Mouse (Mus musculus): Measurements from ENCODE around the gene Dnajc11.

Dnajc11 gene

DNA sequence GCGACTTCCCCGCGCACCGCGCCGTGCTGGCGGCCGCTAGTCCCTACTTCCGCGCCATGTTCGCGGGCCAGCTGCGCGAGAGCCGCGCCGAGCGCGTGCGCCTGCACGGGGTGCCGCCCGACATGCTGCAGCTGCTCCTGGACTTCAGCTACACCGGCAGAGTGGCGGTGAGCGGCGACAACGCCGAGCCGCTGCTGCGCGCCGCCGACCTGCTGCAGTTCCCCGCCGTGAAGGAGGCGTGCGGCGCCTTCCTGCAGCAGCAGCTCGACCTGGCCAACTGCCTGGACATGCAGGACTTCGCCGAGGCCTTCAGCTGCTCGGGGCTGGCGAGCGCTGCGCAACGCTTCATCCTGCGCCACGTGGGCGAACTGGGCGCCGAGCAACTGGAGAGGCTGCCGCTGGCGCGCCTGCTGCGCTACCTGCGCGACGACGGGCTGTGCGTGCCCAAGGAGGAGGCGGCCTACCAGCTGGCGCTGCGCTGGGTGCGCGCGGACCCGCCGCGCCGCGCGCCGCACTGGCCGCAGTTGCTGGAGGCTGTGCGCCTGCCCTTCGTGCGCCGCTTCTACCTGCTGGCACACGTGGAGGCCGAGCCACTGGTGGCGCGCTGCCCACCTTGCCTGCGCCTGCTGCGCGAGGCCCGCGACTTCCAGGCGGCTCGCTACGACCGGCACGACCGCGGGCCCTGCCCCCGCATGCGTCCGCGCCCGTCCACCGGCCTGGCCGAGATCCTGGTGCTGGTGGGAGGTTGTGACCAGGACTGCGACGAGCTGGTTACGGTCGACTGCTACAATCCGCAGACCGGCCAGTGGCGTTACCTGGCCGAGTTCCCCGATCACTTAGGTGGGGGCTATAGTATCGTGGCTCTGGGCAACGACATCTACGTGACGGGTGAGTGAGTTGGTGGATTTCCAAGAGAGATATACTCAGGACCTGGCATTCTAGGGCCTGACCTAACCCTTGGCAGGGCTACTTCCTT, 75.9 kb downstream of the Dnajc11 start:
- DNase-seq (ENCODE audit: low spot score) = no peak

DNA sequence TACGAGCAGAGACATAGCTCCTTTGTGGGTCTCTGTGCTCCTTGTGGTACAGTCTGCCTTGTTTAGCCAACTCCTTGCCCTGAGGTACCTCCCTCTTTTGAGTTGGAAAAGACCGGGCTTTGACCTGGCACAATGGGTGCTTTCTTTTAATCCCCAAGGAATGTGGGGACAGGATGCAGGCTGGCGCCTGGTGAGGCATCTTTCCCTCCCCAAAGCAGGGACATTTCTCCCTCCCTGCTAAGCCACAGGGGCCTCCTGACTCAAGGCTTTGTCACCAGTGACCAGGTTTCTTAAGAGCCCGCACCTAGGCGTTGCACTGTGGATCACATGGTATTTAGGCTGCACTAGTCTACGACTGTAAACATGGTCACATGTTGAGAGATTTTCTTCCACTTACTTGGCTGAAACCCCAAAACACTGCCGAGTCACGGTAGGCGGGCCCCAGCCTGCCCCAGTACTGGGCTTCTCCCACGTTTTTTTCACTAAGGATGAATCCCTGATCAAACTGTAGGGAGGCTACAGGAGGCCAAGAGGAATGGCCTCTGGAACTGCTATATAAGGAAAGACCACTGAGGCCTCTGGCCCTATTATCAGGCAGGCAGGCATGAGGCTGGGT, 76.7 kb downstream of the Dnajc11 start:
- no peak for DNase-seq (ENCODE audit: low spot score)

- DNase-seq (ENCODE audit: low spot score) = no peak
Observed at GRCm38 (mm10) chr4:152010707-152011134, 77.2 kb downstream of the Dnajc11 start.

DNA sequence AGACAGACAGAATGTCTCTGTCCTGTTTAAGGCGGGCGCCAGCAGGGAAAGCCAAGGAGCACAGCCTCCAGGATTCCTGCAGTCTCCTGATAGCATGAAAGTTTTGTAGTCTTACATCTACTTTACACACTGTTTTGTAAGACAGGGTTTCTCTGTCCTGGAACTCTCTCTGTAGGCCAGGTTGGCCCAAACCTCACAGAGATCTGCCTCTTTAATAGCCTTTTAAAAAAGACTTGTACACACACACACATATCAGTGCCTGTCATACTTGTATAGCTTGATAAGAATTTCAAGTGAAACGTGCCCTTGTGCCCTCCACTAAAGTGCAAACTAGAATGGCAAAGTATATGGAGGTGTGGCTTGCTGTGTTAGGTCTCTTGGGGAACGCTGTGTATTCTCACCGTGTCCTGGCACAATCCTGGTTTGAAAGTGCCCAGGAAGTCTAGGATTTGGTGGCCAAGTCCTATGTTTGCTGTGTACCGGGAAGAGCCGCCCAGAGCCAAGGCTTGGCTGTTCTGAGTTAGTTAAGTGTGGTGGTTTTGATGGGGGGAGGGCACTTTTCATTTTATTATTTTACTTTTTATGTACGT, 77.8 kb downstream of the Dnajc11 start:
- DNase-seq (ENCODE audit: low spot score) = no peak

- no peak for DNase-seq (ENCODE audit: low spot score)
Observed at GRCm38 (mm10) chr4:152012109-152012508, 78.6 kb downstream of the Dnajc11 start.

DNA sequence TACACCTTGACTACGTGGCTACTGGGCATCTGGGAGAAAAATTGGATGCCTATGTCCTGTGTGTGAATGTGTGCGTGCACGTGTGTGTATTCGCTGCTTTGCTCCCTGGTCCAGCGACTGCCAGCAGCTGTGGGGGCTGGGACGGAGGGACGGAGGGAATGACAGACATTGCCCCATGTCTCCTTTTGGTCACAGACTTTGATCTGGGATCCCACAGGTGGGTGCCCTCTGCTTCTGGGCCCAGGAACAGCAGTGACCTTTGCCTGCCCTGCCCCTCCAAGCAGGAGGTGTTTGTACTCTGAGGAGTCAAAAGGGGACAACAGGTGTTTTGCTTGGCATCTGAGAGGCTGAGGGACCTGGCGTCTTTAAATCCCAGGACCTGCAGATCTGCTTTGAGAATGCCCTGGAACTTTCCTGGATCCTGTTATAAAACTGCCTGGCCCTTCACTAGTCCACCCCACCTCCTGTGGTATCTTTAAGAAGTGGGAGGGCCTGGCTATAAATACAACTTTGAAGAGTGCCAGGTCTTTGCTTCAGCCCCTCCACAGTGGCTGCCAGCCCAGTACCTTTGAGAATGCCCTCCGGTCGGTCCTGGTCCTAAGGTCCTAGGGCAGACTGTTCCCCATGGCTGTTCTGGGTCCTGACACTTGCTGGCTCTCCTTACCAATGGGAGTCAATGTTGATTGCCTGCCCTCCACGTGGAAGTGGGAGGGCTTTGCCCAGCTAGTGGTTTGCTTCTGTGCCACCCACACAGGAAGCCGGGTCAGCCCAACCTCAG, 79.7 kb downstream of the Dnajc11 start:
- no peak for DNase-seq (ENCODE audit: low spot score)

DNA sequence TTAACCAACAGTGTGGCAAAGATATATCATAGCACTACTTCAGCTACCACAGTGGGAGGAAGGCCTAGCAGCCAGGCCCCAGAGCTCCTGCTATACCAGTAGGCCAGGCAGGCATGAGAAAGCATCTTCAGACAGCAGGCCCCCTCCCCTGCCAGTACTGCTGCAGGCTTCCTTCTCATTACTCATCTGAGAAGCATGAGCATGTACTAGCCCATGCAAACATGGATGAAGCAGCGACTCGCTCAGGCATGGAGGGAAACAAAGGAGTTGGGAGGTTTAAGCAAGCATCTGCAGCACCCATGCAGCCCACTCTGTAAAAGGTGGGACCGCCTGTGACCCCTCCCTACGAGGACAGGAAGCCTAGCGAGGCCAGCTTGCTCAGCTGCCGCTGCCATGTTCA, 85.6 kb downstream of the Dnajc11 start:
- DNase-seq (ENCODE audit: low spot score) = no peak

DNA sequence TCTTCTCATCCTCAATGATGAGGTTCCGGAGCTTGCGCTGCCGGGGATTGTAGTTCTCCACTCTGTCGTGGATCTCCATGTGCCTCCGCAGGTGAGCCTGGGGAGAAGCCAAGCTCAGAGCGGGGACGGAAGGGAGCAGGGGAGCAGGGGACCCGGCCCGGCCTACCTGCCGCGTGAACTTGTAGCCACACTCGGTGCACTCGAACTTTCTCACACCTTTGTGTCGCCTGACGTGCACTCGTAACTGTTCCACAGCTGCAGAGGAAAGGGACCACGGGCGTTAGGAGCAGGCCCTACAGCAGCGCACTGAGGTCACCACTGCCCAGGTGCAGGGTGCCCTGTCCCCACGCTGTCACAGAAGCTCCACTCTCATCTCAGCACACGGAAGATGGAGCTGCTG, 86.5 kb downstream of the Dnajc11 start:
- no peak for DNase-seq (ENCODE audit: low spot score)

DNA sequence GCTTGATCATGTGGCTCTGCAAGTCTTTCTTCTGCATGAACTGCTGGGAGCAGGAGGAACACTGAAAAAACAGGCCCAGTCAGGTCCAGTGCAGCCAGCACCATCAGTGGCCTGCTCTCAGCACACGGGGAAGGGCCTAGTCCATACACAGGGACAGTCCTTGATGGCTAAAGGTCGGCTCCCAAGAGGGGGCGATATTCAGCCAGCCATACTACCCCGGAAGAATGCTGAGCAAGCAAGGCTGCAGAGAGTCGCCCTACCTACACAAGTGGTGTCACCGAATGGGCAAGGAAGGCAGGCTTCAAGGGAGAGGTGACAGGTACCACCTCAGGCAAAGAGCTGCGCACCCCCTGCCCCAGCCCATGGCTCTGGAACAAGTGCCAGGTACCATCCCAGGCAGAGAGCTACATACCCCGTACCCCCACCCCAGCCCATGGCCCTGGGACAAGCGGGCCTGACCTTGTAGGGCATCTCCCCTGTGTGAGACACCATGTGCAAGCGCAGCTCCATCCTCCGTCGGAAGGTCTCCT, 88.1 kb downstream of the Dnajc11 start:
- no peak for DNase-seq (ENCODE audit: low spot score)

GRCm38 (mm10) chr4:152022506-152022905, 89.0 kb downstream of the Dnajc11 start:
- no peak for DNase-seq (ENCODE audit: low spot score)

DNA sequence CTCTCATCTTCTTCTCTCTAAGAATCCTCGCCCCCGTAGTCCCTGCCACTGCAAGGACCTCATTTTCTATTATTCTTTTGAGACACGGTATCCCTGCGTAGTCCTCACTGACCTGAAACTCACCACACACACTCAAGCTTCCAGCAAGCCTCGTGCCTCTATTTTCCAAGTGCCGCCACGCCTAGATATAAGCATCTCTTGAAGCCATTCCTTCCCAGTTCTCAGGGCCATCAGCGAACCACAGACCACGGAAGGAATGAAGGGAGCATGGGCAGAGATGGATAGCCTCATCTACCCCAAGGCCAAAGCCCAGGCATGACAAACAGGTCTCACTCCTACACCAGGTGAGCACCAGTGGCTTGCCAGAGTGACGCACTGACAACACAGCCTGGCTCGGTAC, 91.0 kb downstream of the Dnajc11 start:
- DNase-seq (ENCODE audit: low spot score) = no peak

DNA sequence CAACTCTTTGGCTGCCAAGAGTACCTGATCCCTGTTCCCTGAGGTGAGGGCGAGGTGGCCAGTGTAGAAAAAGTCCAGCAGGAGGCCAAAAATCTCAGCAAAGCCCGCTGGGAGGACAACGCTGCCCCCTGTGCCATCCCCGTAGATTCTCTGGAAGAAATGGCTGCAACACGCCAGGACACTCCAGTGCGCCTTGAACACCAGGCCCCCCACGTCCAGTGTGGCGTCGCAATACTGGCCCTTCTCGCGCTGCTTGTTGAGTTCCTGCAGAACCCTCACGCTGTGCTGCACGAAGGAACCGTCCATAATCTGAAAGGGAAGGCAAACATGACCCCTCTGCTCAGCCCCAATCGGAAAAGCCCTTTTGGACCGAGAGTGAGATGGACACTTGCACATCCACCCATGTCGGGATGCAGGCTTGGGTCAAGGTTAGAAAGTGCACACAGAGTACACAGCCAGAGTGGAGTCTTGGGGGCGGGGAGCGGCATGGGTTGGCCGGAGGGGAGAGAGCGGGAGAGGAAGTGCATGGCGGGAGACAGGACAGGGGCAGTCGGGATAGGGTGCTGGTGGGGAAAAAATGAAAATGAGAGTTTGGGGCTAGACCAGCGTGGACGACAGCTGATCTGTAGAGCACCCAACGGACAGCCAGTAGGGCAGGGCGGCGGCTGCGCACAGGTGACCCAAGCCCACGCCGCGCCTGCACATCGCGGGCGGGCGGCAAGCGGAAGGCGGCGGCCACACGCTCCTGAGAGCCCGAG, 93.4 kb downstream of the Dnajc11 start:
- DNase-seq (ENCODE audit: low spot score) = no peak

- peak; percentile 77 for DNase-seq (ENCODE audit: low spot score)
Observed at GRCm38 (mm10) chr4:152027524-152027923, 94.0 kb downstream of the Dnajc11 start, which contains the start of gene Zbtb48. Gene Zbtb48 (minus strand): TSS chr4:152027671.

GRCm38 (mm10) chr4:152028456-152028855, 95.0 kb downstream of the Dnajc11 start:
- DNase-seq (ENCODE audit: low spot score) = no peak

- no peak for DNase-seq (ENCODE audit: low spot score)
Observed at GRCm38 (mm10) chr4:152029087-152029486, 95.6 kb downstream of the Dnajc11 start.

DNA sequence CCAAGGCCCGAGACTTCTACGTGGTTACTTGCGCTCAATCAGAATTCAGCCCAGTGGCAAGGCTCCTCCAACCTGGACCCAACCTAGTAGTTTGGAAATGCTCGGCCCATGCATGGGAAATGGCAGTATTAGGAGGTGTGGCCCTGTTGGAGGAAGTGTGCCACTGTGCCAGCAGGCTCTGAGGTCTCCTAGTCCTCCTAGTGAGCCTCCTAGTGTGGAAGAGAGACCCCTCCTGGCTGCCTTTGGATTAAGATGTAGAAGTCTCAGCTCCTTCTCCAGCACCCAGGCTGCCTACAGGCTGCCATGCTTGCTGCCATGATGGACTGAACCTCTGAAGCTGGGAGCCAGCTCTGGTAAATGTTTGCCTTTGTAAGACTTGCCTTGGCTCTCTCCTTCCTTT, 96.5 kb downstream of the Dnajc11 start:
- no peak for DNase-seq (ENCODE audit: low spot score)
